Mouse (Mus musculus): Measurements from ENCODE around the gene Ado. TPM values are rescaled to one million over a fixed set of nuclear protein-coding genes. Genes with fewer than 3 reads are reported as not detected.

Gene Ado
- polyA plus RNA-seq, 1 experiment: 16.8 TPM

- no peak for DNase-seq (ENCODE audit: low read depth)
These were observed 12.1 kb downstream of the Ado start for GRCm38 (mm10) chr10:67536621-67537141.

DNA sequence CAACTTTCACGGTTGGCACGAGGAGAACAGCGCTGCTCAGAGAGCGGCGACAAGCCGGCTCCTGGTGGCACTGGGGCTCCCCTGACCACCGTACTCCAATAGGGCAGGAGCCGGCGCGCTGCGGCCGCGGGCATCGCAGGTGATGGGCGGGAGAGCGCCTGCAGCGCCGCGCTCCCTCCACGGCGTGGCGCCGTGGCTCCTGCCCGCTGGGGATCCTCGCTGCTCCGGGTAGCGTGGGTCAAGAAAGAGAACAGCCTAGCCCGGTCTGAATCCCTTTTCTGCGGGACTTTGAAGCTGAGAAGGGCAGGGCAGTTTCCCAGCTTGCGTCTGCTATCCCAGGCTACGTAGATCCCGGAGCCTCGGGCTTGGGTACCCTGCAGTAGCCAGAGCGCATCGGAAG, 12.8 kb downstream of the Ado start:
- DNase-seq (ENCODE audit: low read depth): no peak

DNA sequence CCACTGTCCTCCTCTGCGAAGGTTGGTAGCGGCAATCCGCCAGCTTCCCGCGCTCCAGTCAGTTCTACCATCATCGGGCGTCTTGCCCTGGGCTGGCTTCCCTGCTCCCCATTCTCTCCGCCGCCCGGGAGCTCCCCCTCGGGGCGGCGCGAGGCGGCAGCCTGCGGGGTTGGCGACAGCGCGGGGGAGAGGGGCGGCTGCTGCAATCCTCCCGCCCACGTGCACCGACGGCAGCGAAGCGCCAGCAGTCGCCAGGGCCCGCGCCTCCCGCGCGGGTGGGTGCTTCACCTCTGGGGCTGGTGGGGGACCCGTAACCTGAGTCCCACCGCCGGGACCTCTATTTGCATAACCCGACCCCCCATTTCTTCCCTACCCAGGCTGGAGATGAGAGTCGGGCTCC, 13.5 kb downstream of the Ado start, which contains the start of gene Egr2:
TSS of gene Egr2 (plus strand) at position 220 of the 400 bp plus-strand sequence.
- no peak for DNase-seq (ENCODE audit: low read depth)

DNA sequence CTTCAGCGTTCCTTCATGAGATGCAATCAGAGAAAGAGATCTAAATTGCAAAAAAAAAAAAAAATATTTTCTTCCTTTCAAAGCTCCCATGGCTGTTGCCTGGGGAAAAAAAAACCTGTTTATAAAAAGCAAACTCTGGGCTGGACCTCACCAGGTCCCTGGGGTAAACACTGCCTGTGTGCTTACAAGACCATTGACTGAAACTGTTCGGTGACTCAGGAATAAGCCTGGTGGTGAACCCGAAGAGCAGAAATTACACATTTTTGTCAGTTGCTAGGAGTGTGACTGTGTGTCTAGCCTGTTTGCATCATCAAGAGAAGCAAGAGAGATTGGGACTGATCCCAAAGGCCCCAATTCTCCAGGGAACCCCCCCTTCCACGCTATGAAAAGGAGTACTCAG, 19.0 kb downstream of the Ado start:
- DNase-seq (ENCODE audit: low read depth): no peak

- DNase-seq (ENCODE audit: low read depth): no peak
These were observed 22.3 kb downstream of the Ado start for GRCm38 (mm10) chr10:67526435-67526834.

DNA sequence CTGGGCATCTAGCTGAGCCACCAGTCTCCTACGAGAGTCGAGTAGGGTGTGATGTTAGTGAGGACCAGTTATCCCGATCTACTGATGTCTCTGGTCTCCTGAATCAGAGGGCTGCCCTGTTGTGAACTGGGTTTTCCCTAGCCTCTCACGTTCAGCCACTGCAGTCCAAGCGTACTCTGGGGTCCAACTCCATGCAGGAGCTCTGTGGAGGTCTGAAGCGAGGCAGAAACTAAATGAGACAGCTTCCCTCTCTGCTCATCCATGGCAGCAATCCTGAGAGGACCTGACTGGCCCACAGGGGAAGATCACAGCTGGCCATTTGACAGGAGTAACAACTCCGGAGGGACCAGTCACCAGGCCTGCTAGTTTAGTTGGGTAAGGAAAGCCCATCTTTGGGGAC, 24.1 kb downstream of the Ado start:
- no peak for DNase-seq (ENCODE audit: low read depth)

GRCm38 (mm10) chr10:67524130-67524529, 24.6 kb downstream of the Ado start:
- DNase-seq (ENCODE audit: low read depth): no peak

DNA sequence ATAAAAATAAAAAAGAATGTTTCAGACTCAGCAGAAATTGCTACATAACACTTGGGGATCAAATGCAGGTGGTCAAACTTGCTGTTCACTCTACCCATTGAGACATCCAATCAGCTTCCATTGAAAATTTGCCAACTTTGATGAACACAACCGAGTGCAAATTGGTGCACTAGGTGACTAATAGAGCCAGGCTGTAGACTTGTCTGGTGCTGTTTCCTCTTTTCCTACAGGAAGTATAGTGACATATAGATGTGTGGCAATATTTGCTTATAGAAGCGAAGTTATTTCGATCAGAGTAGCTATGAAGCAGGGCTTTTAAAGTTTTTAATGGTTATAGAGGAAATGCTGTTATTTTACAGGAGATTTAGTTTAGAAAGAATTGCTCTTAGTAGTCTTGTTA, 30.0 kb downstream of the Ado start:
- DNase-seq (ENCODE audit: low read depth): no peak

DNA sequence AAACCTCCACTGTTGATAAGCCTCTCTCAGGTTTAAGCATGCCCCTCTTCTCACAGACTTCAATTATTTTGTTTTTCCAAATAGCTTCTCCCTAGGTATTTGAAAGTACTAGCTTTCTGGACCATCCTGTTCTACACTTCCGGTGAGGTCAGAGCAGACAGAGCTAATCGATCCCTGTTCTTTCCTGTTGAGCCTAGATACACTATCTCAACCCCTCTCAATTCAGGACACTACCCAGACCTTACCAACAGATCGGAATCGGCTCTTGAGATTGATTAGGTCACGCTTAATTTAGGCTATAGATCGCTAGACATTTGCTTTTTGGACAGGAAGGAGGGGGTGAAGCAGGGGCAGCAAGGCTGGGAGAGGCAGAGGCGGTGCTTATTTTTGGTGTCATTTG, 35.9 kb downstream of the Ado start:
- DNase-seq (ENCODE audit: low read depth): no peak

- DNase-seq (ENCODE audit: low read depth): no peak
These were observed 36.5 kb downstream of the Ado start for GRCm38 (mm10) chr10:67512211-67512610.

- no peak for DNase-seq (ENCODE audit: low read depth)
These were observed 43.5 kb downstream of the Ado start for GRCm38 (mm10) chr10:67505248-67505647.

- no peak for DNase-seq (ENCODE audit: low read depth)
These were observed 44.7 kb downstream of the Ado start for GRCm38 (mm10) chr10:67504046-67504445.

GRCm38 (mm10) chr10:67503320-67503995, 45.3 kb downstream of the Ado start:
- DNase-seq (ENCODE audit: low read depth): no peak

GRCm38 (mm10) chr10:67497951-67498350, 50.8 kb downstream of the Ado start:
- DNase-seq (ENCODE audit: low read depth): no peak

- no peak for DNase-seq (ENCODE audit: low read depth)
These were observed 51.4 kb downstream of the Ado start for GRCm38 (mm10) chr10:67497144-67497892.

Other genes starting within 250 kb of the Ado start
- 285 and 367 TPM in 2 replicates for gene Egr2, start 13.5 kb downstream of the Ado start, polyA plus RNA-seq (2012; rRNA removed)

All from gonadal fat pad, adult 2 months (tissue).